Mouse (Mus musculus): ENCODE data around the gene Cyth3. TPM values are rescaled to one million over a fixed set of nuclear protein-coding genes. Genes with fewer than 3 reads are reported as not detected.

The Cyth3 gene
- polyA plus RNA-seq, 1 experiment from 2014 or later: 51.6 TPM

GRCm38 (mm10) chr5:143618585-143618984 lies 3.7 kb upstream of the Cyth3 start:
- Histone ChIP-seq H3K4me3 (ENCODE audit: low read depth, low read length) (no peak overlapping the region), H3K36me3 (ENCODE audit: control insufficient read depth, insufficient read depth, low read length) (no peaks in the 10 kb centered on the region), H3K4me2 (ENCODE audit: low read length) (no peak overlapping the region), H3K9ac (ENCODE audit: low read length) (no peak overlapping the region), H3K27me3 (replicated peaks; ENCODE audit: control insufficient read depth, insufficient read depth, low read length) (no peaks in the 10 kb centered on the region), H3K27ac (ENCODE audit: low read depth) (0 out of 2 replicates have a peak overlapping the region, but pooled peaks have one; percentile 9), H3K9me3 (ENCODE audit: control insufficient read depth, low read length) (peaks cover 3% of the 10 kb centered on the region; the same call in 1 of the 2 replicates), H3K4me1 (replicated peaks; ENCODE audit: control insufficient read depth, insufficient read depth, low read length) (peaks cover 21% of the 10 kb centered on the region)
- ATAC-seq (replicated peaks; ENCODE audit: low FRiP score, low TSS enrichment, low read depth) (no peak), DNase-seq (ENCODE audit: low spot score) (no peak)
- 28% methylated on average over 7 of the region's 7 CpGs for WGBS

- 5% methylated on average over 1 of the region's 1 CpGs for WGBS
- Histone ChIP-seq H3K4me3 (ENCODE audit: low read depth, low read length) (no peak overlapping the region), H3K4me1 (replicated peaks; ENCODE audit: control insufficient read depth, insufficient read depth, low read length) (peaks cover 22% of the 10 kb centered on the region), H3K27me3 (replicated peaks; ENCODE audit: control insufficient read depth, insufficient read depth, low read length) (no peaks in the 10 kb centered on the region), H3K27ac (ENCODE audit: low read depth) (no peak overlapping the region), H3K36me3 (ENCODE audit: control insufficient read depth, insufficient read depth, low read length) (no peaks in the 10 kb centered on the region), H3K9ac (ENCODE audit: low read length) (no peak overlapping the region), H3K4me2 (ENCODE audit: low read length) (no peak overlapping the region), H3K9me3 (ENCODE audit: control insufficient read depth, low read length) (peaks cover 3% of the 10 kb centered on the region; the same call in 1 of the 2 replicates)
- no peak for ATAC-seq (replicated peaks; ENCODE audit: low FRiP score, low TSS enrichment, low read depth)
- no peak for DNase-seq (ENCODE audit: low spot score)
Observed at GRCm38 (mm10) chr5:143620196-143620595, 2.1 kb upstream of the Cyth3 start.

DNA sequence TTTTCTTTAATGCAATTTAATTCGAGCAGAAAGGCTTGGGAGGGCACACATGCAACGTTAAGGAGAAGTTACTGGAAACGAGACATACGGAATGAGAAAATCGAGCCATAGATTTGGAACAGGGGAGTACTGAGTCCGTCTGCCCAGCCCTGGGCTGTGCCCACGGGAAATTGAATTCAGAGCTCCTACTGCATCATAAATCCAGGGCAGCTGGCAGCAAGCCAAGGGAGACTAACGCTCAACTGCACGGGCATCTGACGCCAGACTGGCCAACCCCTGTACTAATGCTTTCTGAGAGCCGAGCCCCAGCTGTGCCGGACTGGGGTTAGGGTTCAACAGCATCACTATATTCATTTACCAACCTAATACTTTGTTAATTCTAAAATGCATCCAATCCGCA lies 1.3 kb upstream of the Cyth3 start:
- peak; percentile 73 for DNase-seq (ENCODE audit: low spot score)
- Histone ChIP-seq H3K9ac (ENCODE audit: low read length) (no peak overlapping the region), H3K4me3 (ENCODE audit: low read depth, low read length) (no peak overlapping the region), H3K9me3 (ENCODE audit: control insufficient read depth, low read length) (peaks cover 3% of the 10 kb centered on the region; the same call in 1 of the 2 replicates), H3K27me3 (replicated peaks; ENCODE audit: control insufficient read depth, insufficient read depth, low read length) (no peaks in the 10 kb centered on the region), H3K36me3 (ENCODE audit: control insufficient read depth, insufficient read depth, low read length) (no peaks in the 10 kb centered on the region), H3K4me2 (ENCODE audit: low read length) (no peak overlapping the region), H3K27ac (ENCODE audit: low read depth) (0 out of 2 replicates have a peak overlapping the region, but pooled peaks have one; percentile 8), H3K4me1 (replicated peaks; ENCODE audit: control insufficient read depth, insufficient read depth, low read length) (peaks cover 26% of the 10 kb centered on the region)
- WGBS: 34% methylated on average over 13 of the region's 13 CpGs
- peak; percentile 59 for ATAC-seq (replicated peaks; ENCODE audit: low FRiP score, low TSS enrichment, low read depth)

- H3K9me3 ChIP-seq (ENCODE audit: control insufficient read depth, low read length): no peaks in the 10 kb centered on the region
- WGBS: under 1% methylated on average over 48 of the region's 48 CpGs
- peak overlapping the region; percentile 82 for H3K4me2 ChIP-seq (ENCODE audit: low read length)
- H3K4me3 ChIP-seq (ENCODE audit: low read depth, low read length): peak overlapping the region; percentile 90
- H3K9ac ChIP-seq (ENCODE audit: low read length): peak overlapping the region; percentile 85
- H3K27ac ChIP-seq (ENCODE audit: low read depth): peak overlapping the region; percentile 71
- peaks cover 30% of the 10 kb centered on the region for H3K4me1 ChIP-seq (replicated peaks; ENCODE audit: control insufficient read depth, insufficient read depth, low read length)
- H3K36me3 ChIP-seq (ENCODE audit: control insufficient read depth, insufficient read depth, low read length): no peaks in the 10 kb centered on the region
- H3K27me3 ChIP-seq (replicated peaks; ENCODE audit: control insufficient read depth, insufficient read depth, low read length): no peaks in the 10 kb centered on the region
- ATAC-seq (replicated peaks; ENCODE audit: low FRiP score, low TSS enrichment, low read depth): peak; percentile 76
- DNase-seq (ENCODE audit: low spot score): peak; percentile 67
Observed at GRCm38 (mm10) chr5:143622623-143623150, 440 bp downstream of the Cyth3 start.

DNA sequence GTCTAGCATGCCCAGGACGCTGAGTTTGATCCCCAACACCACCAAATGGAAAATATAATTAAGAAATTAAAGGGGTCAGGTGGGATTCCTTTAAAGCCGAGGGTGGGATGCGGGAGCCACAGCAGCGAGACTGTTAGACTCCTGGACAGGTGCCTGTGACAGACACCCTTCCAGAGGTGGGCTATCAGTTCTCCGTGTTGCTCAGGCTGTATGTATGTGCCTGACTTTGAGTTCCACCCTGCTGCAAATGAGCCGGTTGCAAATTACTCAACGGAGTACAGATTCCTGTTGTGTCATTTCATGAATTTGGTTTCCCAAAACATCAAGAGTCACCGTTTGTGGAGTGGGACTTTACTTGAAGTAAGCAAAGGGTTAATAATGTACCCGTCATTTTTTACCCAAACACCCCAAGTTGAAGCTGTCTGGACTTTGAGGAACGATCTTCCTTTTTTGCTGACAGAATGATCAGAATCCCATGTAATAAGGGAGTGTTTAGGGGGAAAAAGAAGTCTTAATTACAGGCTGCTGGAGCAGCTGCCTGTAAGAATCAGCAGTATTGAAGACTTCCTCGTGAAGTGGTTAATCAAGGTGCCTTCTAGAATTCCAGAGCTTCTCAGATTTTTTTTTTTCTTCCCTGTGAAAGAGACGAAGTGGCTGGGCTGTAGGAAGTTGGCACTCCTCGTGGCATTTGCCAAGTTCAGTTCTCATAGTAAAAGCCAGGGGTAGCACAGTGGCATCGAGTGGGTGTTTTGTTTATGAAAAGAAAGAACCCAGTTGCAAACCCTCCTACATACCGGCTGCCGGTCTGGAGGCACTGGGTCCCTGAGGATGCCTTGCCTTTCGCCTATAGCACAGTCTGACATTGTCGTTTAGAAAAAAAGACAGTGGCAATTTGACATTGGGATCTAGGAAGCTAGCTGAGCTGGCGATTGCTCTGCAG lies 1.4 kb downstream of the Cyth3 start:
- no peaks in the 10 kb centered on the region for H3K36me3 ChIP-seq (ENCODE audit: control insufficient read depth, insufficient read depth, low read length)
- no peak for DNase-seq (ENCODE audit: low spot score)
- H3K9ac ChIP-seq (ENCODE audit: low read length): peak overlapping the region; percentile 85
- ATAC-seq (replicated peaks; ENCODE audit: low FRiP score, low TSS enrichment, low read depth): no peak
- no peaks in the 10 kb centered on the region for H3K27me3 ChIP-seq (replicated peaks; ENCODE audit: control insufficient read depth, insufficient read depth, low read length)
- peaks cover 26% of the 10 kb centered on the region for H3K4me1 ChIP-seq (replicated peaks; ENCODE audit: control insufficient read depth, insufficient read depth, low read length)
- 51% methylated on average over 19 of the region's 19 CpGs for WGBS
- H3K9me3 ChIP-seq (ENCODE audit: control insufficient read depth, low read length): no peaks in the 10 kb centered on the region
- no peak overlapping the region for H3K27ac ChIP-seq (ENCODE audit: low read depth)
- H3K4me2 ChIP-seq (ENCODE audit: low read length): peak overlapping the region; percentile 82
- H3K4me3 ChIP-seq (ENCODE audit: low read depth, low read length): peak overlapping the region; percentile 90

- H3K27ac ChIP-seq (ENCODE audit: low read depth): no peak overlapping the region
- 82% methylated on average over 3 of the region's 3 CpGs for WGBS
- H3K4me2 ChIP-seq (ENCODE audit: low read length): peak overlapping the region; percentile 82; the same call in 1 of the 2 replicates
- DNase-seq (ENCODE audit: low spot score) (no peak), ATAC-seq (replicated peaks; ENCODE audit: low FRiP score, low TSS enrichment, low read depth) (no peak)
- peak overlapping the region; percentile 8; the same call in 1 of the 2 replicates for H3K4me3 ChIP-seq (ENCODE audit: low read depth, low read length)
- H3K27me3 ChIP-seq (replicated peaks; ENCODE audit: control insufficient read depth, insufficient read depth, low read length): no peaks in the 10 kb centered on the region
- no peaks in the 10 kb centered on the region for H3K9me3 ChIP-seq (ENCODE audit: control insufficient read depth, low read length)
- no peak overlapping the region for H3K9ac ChIP-seq (ENCODE audit: low read length)
- H3K4me1 ChIP-seq (replicated peaks; ENCODE audit: control insufficient read depth, insufficient read depth, low read length): peaks cover 22% of the 10 kb centered on the region
- H3K36me3 ChIP-seq (ENCODE audit: control insufficient read depth, insufficient read depth, low read length): no peaks in the 10 kb centered on the region
Observed at GRCm38 (mm10) chr5:143624449-143624848, 2.2 kb downstream of the Cyth3 start.

DNA sequence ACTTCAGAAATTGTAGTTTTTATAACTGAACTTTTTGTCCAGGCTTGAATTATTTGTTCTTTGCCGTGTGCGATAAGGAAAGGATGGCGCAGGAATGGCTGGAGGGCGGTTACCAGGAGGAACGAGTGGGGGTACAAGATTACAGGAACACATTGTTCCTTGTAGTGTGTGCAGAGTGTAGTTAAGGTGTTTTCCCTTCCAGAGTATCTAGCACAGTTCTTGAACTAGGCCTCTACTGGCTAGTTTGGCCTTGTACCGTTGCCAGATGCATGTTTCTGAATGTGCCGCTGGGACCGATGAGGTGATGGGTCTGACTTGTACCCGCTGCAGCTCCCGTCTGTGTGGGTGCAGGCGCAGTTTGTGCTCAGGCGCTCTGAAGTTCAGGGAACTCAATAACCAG lies 3.2 kb downstream of the Cyth3 start:
- Histone ChIP-seq H3K9ac (ENCODE audit: low read length) (no peak overlapping the region), H3K4me1 (replicated peaks; ENCODE audit: control insufficient read depth, insufficient read depth, low read length) (peaks cover 22% of the 10 kb centered on the region), H3K9me3 (ENCODE audit: control insufficient read depth, low read length) (peaks cover 3% of the 10 kb centered on the region; the same call in 1 of the 2 replicates), H3K4me3 (ENCODE audit: low read depth, low read length) (no peak overlapping the region), H3K27ac (ENCODE audit: low read depth) (no peak overlapping the region), H3K4me2 (ENCODE audit: low read length) (0 out of 2 replicates have a peak overlapping the region, but pooled peaks have one; percentile 5), H3K27me3 (replicated peaks; ENCODE audit: control insufficient read depth, insufficient read depth, low read length) (no peaks in the 10 kb centered on the region), H3K36me3 (ENCODE audit: control insufficient read depth, insufficient read depth, low read length) (no peaks in the 10 kb centered on the region)
- no peak for DNase-seq (ENCODE audit: low spot score)
- ATAC-seq (replicated peaks; ENCODE audit: low FRiP score, low TSS enrichment, low read depth): no peak
- WGBS: 82% methylated on average over 12 of the region's 12 CpGs

DNA sequence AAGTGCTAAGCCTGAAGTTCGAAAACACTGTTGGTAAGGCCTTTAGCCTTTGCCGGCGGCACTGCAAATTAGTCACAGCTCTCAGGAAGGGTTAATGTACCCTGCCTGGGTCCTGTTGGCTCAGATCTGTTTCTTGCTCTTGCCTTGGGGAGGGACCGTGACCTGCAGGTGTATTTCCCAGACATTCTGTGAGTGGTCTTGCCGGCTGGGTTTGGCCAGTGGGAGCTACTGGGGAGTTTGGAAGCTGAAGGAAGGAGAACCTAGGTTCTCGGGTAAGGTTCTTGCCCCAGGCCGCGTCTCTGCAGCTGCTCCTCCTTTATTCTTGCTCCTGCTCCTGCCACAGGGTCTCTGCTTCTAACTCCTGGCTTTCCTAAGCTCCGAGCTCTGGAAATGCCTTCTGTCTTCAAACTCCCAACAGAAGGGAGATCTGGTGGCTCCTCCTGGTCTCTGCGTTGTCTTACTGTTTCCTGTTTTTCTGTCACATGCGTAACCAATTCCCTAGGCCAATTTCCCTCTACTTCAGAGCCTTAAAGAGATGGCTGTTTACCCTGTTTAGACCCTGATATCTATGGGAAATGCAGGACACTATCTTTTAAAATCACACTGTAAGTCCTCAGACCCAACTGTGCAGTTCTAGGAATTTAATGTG lies 3.8 kb downstream of the Cyth3 start:
- no peak overlapping the region for H3K9ac ChIP-seq (ENCODE audit: low read length)
- H3K4me3 ChIP-seq (ENCODE audit: low read depth, low read length): no peak overlapping the region
- WGBS: 59% methylated on average over 11 of the region's 11 CpGs
- no peak for ATAC-seq (replicated peaks; ENCODE audit: low FRiP score, low TSS enrichment, low read depth)
- H3K27me3 ChIP-seq (replicated peaks; ENCODE audit: control insufficient read depth, insufficient read depth, low read length): no peaks in the 10 kb centered on the region
- no peak for DNase-seq (ENCODE audit: low spot score)
- peak overlapping the region; percentile 5 for H3K4me2 ChIP-seq (ENCODE audit: low read length)
- H3K36me3 ChIP-seq (ENCODE audit: control insufficient read depth, insufficient read depth, low read length): no peaks in the 10 kb centered on the region
- peaks cover 18% of the 10 kb centered on the region for H3K4me1 ChIP-seq (replicated peaks; ENCODE audit: control insufficient read depth, insufficient read depth, low read length)
- no peak overlapping the region for H3K27ac ChIP-seq (ENCODE audit: low read depth)
- H3K9me3 ChIP-seq (ENCODE audit: control insufficient read depth, low read length): peaks cover 3% of the 10 kb centered on the region; the same call in 1 of the 2 replicates
